Mouse (Mus musculus): ENCODE data around the gene Rftn1.

GRCm38 (mm10) chr17:50093356-50093755 is 97.1 kb downstream of the Rftn1 start:
- no peak for TF ChIP-seq CTCF (conservative IDR thresholded peaks at IDR 0.05; ENCODE audit: insufficient read depth, insufficient read length, low read depth, low read length)
- no peak for TF ChIP-seq POLR2A (IDR thresholded peaks at IDR 0.05; ENCODE audit: low read depth, low read length)
